Mouse (Mus musculus) midbrain, embryonic 14.5 days (tissue): ENCODE measurements around the gene Zfp408. TPM values are rescaled to one million over a fixed set of nuclear protein-coding genes. Genes with fewer than 3 reads are reported as not detected.

Experiments used
- ATAC-seq: fragments of 200-750 bp; cut with Nextera tagmentation; 2 replicates; pipeline ENCODE4 v1.8.0; 2017; ENCODE audit warnings: moderate number of reproducible peaks, moderate library complexity; ENCODE audit not compliant: low FRiP score, low TSS enrichment
- DNase-seq: peaks from one replicate; pipeline ENCODE4 v3.0.0-alpha.2; 2015
- H3K27ac ChIP-seq: fragments of 300-500 bp; sonication (generic); replicated peaks from 2 replicates; pipeline ENCODE4 v1.5.1; 2014; ENCODE audit warnings: mild to moderate bottlenecking, low read depth, low read length, moderate library complexity
- H3K27me3 ChIP-seq: fragments of 300-500 bp; sonication (generic); 2 replicates; pipeline ENCODE4 v1.6.1; 2014; ENCODE audit warnings: low read length, control low read depth, mixed read lengths; ENCODE audit not compliant: control insufficient read depth, insufficient read depth
- H3K36me3 ChIP-seq: fragments of 300-500 bp; sonication (generic); 2 replicates; pipeline ENCODE4 v1.6.1; 2014; ENCODE audit warnings: low read length, control low read depth; ENCODE audit not compliant: control insufficient read depth, insufficient read depth
- H3K4me1 ChIP-seq: fragments of 300-500 bp; sonication (generic); 2 replicates; pipeline ENCODE4 v1.6.1; 2014; ENCODE audit warnings: mild to moderate bottlenecking, antibody characterized with exemption, low read length, control low read depth; ENCODE audit not compliant: control insufficient read depth, insufficient read depth
- H3K4me2 ChIP-seq: fragments of 300-500 bp; sonication (generic); 2 replicates; pipeline ENCODE4 v1.6.1; 2014; ENCODE audit warnings: mild to moderate bottlenecking, low read length, moderate library complexity
- H3K4me3 ChIP-seq: fragments of 300-500 bp; sonication (generic); replicated peaks from 2 replicates; pipeline ENCODE4 v1.5.1; 2014; ENCODE audit warnings: low read depth, low read length
- H3K9ac ChIP-seq: fragments of 300-500 bp; sonication (generic); replicated peaks from 2 replicates; pipeline ENCODE4 v1.6.1; 2014; ENCODE audit warnings: mild to moderate bottlenecking, low read length, moderate library complexity
- H3K9me3 ChIP-seq: fragments of 300-500 bp; sonication (generic); 2 replicates; pipeline ENCODE4 v1.6.1; 2016; ENCODE audit warnings: low read length, control low read depth, mixed read lengths; ENCODE audit not compliant: control insufficient read depth
- WGBS: fragments of 180-500 bp; shearing (Covaris S2); extraction: QIAGEN DNeasy Blood & Tissue Kit; methylation state at CpG from one replicate; pipeline ENCODE4 v1.1.7; 2014; 5-methylcytosine and 5-hydroxymethylcytosine counted together
- polyA plus RNA-seq: library from polyadenylated mRNA; unstranded; fragments of >200 nt; fragmentation: Nextera tagmentation; extraction: Ambion mirVana; gene quantifications from 2 replicates; pipeline ENCODE4 v1.2.1, GENCODE M21; 2014

The Zfp408 gene
- polyA plus RNA-seq, 1 experiment from 2014 or later, result 8.3 TPM

DNA sequence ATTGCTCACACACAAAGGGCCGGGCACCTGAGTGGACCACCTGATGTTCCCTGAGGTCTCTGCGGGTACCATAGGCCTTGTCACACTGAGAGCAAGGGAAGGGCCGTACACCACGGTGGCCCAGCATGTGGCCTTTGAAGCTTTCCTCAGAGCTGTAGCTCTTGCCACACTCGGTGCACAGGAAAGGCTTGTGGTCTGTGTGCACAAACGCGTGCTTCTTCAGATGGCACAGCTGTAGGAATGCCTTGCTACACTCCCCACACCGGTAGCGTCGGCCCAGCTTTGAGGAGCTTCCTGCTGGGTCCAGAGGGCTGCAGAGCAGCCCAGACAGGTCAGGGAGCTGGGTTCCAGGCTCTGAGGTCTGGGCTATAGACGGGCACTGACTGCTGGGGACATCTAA is 3.8 kb downstream of the Zfp408 start:
- Histone ChIP-seq H3K27me3 (no peaks in the 10 kb centered on the region), H3K9me3 (no peaks in the 10 kb centered on the region), H3K4me1 (peaks cover 10% of the 10 kb centered on the region), H3K4me3 (no peak overlapping the region), H3K36me3 (peaks cover 58% of the 10 kb centered on the region), H3K4me2 (no peak overlapping the region), H3K9ac (no peak overlapping the region), H3K27ac (no peak overlapping the region)
- no peak for DNase-seq
- no peak for ATAC-seq
- 93% methylated on average over 11 of the region's 11 CpGs for WGBS

DNA sequence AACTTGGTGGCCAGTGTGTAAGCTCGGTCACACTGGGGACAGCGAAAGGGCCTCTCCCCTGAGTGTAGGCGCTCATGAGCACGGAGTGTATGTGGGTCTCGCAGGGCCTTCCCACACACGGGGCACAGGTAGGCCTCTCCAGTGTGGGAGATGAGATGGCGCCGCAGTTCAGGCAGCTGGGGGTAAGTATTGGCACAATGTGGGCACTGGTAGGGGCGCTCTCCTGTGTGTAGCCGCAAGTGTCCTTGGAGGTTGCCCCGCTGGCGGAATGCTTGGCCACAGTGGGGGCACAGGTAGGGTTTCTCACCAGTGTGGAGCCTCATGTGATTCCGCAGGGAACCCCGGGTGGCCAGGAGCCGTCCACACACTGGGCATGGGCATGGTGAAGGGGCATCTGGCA is 4.2 kb downstream of the Zfp408 start:
- Histone ChIP-seq H3K27me3 (no peaks in the 10 kb centered on the region), H3K36me3 (peaks cover 58% of the 10 kb centered on the region)

DNA sequence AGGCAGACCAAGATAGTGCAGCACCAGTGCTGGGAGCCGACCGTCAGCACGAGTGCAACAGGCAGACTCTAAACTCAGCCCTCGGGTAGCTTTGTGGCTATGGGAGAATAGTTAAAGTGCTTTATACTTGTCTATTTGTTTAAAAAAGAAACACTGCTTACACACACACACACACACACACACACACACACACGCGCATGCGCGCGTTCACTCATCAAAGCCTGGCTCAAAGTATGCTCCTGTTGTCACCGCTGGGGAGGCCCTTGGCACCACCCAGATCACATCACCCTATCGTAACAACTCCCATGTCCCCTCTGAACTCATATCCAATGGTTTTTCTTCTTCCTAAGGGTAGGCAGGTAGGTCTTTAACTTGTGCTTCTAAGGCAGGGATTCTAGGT is 5.6 kb downstream of the Zfp408 start:
- no peak overlapping the region for H3K27ac ChIP-seq
- ATAC-seq (no peak), DNase-seq (no peak)
- H3K4me1 ChIP-seq, result peaks cover 7% of the 10 kb centered on the region
- H3K27me3 ChIP-seq, result no peaks in the 10 kb centered on the region
- no peak overlapping the region for H3K4me2 ChIP-seq
- peaks cover 58% of the 10 kb centered on the region for H3K36me3 ChIP-seq
- H3K4me3 ChIP-seq, result no peak overlapping the region
- no peak overlapping the region for H3K9ac ChIP-seq
- H3K9me3 ChIP-seq, result no peaks in the 10 kb centered on the region
- WGBS, result 97% methylated on average over 11 of the region's 11 CpGs

More for the DNA sequence above, 4.2 kb downstream of the Zfp408 start:
- no peak for ATAC-seq
- H3K4me3 ChIP-seq, result no peak overlapping the region
- DNase-seq, result no peak
- peaks cover 7% of the 10 kb centered on the region for H3K4me1 ChIP-seq
- 98% methylated on average over 15 of the region's 15 CpGs for WGBS
- no peak overlapping the region for H3K27ac ChIP-seq
- no peak overlapping the region for H3K4me2 ChIP-seq
- H3K9ac ChIP-seq, result no peak overlapping the region
- no peaks in the 10 kb centered on the region for H3K9me3 ChIP-seq

DNA sequence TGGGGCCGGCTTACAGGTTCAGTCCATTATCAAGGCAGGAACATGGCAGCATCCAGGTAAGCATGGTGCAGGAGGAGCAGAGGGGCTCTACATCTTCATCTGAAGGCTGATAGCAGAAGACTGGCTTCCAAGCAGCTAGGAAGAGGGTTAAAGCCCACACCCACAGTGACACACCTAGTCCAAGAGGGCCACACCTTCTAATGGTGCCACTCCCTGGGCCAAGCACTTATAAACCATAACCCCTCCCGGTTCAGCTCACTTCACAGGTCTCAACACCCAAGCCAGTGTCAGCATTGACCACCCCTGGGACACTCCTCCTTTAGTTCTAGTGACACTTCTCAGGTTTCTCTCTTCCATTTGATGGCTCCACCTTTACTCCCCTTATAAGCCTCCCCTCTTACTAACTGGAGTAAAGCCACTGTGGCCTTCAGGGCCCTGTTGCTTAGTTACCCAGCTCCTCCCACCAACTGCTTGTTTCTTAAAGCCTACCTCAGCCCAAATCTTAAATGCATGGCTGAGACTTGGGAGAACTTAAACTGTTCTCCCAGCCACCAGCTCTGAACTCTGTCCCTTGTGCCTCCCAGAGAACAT is 6.7 kb downstream of the Zfp408 start:
- H3K4me3 ChIP-seq, result no peak overlapping the region
- 98% methylated on average over 2 of the region's 2 CpGs for WGBS
- H3K9ac ChIP-seq, result no peak overlapping the region
- H3K4me1 ChIP-seq, result no peaks in the 10 kb centered on the region
- H3K27me3 ChIP-seq, result no peaks in the 10 kb centered on the region
- no peak for ATAC-seq
- peaks cover 57% of the 10 kb centered on the region for H3K36me3 ChIP-seq
- H3K4me2 ChIP-seq, result no peak overlapping the region
- H3K9me3 ChIP-seq, result no peaks in the 10 kb centered on the region
- DNase-seq, result no peak
- no peak overlapping the region for H3K27ac ChIP-seq

DNA sequence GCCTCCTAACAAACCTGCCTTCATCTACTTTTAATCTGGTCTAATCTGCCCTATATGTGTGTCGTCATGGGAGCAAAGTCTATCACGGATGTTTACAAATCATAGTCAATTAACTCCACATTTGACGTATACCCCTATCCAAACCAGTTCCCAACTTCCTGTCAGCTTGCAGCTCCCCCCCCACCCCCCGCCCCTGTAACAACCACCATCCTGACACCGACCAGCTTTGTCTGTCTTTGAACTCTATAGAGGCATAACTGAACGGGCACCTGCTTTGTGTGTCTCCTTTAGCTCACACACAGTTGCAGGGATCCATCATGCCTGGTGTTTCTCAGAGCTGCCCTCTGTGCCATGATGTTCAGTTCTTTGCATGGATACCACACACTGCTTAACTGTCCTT is 10.7 kb downstream of the Zfp408 start:
- Histone ChIP-seq H3K9me3 (no peaks in the 10 kb centered on the region), H3K36me3 (peaks cover 18% of the 10 kb centered on the region), H3K9ac (no peak overlapping the region), H3K27me3 (no peaks in the 10 kb centered on the region), H3K4me3 (no peak overlapping the region), H3K4me2 (no peak overlapping the region), H3K4me1 (no peaks in the 10 kb centered on the region), H3K27ac (no peak overlapping the region)
- DNase-seq, result no peak
- ATAC-seq, result no peak
- whole genome bisulfite sequencing, result 77% methylated on average over 6 of the region's 6 CpGs

DNA sequence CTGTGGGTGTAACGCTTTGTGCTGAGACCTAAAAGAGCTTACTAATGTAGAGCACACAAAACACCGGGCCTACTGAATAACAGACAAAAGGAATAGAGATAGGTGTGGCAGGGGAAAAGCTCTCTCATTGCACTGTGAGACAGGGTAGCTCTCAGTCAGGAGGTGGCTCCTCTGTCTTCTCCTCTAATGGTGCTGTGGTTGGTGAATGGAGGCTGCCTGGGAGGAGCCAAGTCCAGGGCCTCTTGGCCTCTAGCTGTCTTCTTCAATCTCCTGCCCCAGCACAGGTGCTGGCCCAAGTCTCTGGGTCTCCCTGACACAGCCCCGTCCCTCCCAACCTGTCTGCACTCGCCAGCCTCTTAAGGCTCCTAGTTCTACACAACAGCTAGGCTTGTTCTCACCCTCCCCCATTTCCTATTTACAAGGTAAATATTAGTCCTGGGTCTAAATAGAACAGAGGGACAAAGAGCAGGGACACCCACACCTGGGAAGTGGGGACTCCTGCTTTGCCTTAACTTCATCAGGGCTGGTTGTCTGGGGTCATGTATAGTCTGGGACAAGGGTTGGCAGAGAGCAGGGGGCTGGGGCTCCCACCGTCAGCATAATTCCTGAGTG is 12.8 kb downstream of the Zfp408 start:
- no peak overlapping the region for H3K9ac ChIP-seq
- no peak for DNase-seq
- no peak overlapping the region for H3K27ac ChIP-seq
- H3K4me1 ChIP-seq, result no peaks in the 10 kb centered on the region
- no peaks in the 10 kb centered on the region for H3K27me3 ChIP-seq
- no peaks in the 10 kb centered on the region for H3K36me3 ChIP-seq
- 82% methylated on average over 5 of the region's 5 CpGs for WGBS
- no peak for ATAC-seq
- H3K4me2 ChIP-seq, result no peak overlapping the region
- no peaks in the 10 kb centered on the region for H3K9me3 ChIP-seq
- H3K4me3 ChIP-seq, result no peak overlapping the region

DNA sequence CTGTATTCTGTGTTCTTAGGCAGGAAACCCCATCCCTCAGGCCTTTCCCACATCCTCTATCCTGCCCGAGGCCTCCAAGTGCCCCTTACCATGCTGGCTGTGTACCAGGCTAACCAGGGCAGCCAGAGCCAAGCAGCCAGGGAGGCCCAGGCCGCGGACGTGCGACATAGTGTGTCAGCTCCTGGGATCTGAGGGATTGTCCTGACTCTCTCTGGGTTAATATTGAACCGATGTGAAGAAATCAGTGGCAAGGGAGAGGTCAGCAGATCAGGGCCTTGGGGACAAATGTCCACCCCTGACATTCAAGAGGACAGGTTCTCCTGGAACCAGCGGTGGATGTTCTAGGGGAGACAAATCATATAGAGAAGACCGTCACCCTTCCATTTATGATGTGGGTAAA is 13.4 kb downstream of the Zfp408 start, which contains the start of gene F2:
Gene F2, minus strand, starts transcription at position 186 of the 400 bp plus-strand sequence.
- Histone ChIP-seq H3K4me1 (no peaks in the 10 kb centered on the region), H3K4me2 (no peak within 1 kb of the TSS), H3K36me3 (no peaks in the 10 kb centered on the region), H3K27me3 (no peaks in the 10 kb centered on the region), H3K4me3 (no peak within 1 kb of the TSS), H3K9ac (no peak within 1 kb of the TSS), H3K27ac (no peak within 1 kb of the TSS), H3K9me3 (no peaks in the 10 kb centered on the region)
- ATAC-seq (no peak), DNase-seq (no peak)
- WGBS, result 90% methylated on average over 8 of the region's 8 CpGs

DNA sequence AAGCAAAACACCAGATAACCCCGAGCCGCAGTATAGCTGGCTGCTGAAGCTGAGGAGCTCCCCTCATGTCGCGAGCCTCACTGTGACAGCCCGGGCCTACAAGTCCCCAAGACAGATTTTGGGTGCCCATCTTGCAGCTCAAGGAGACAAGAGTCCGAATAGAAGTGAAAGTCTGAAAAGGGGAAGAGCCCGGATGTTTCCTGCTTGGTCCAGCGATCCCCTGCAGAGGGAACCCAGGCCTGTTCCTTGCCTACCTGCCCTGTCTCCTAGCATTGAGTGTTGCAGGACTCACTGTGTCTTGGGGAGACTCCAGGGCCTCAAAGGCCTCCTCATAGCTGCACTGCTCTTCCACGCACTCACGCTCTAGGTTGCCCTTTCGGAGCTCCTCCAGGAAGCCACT is 14.1 kb downstream of the Zfp408 start:
- no peaks in the 10 kb centered on the region for H3K36me3 ChIP-seq
- H3K27me3 ChIP-seq, result no peaks in the 10 kb centered on the region
- DNase-seq (no peak), ATAC-seq (no peak)
- no peak overlapping the region for H3K27ac ChIP-seq
- 84% methylated on average over 11 of the region's 11 CpGs for WGBS
- no peak overlapping the region for H3K9ac ChIP-seq
- H3K4me3 ChIP-seq, result no peak overlapping the region
- H3K4me2 ChIP-seq, result no peak overlapping the region
- H3K9me3 ChIP-seq, result no peaks in the 10 kb centered on the region
- H3K4me1 ChIP-seq, result no peaks in the 10 kb centered on the region

DNA sequence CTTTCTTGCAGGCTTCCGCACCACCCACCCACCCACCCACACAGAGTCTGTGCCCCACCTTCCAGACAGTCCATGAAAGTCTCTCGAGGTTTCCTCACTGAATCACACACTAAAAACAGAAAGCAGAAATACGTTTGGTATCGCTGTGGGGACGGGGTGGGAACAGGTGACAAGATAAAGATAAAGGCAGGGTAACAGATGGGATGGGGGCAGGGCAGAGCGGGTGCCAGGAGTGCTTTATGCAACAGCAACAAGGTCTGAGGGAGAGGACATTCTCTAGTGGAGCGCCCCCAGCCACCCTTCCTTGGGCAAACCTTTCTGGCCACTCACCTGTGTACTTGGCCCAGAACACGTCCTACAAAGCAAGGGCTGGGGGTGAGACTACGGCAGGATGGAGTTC is 14.8 kb downstream of the Zfp408 start:
- no peaks in the 10 kb centered on the region for H3K36me3 ChIP-seq
- ATAC-seq, result no peak
- WGBS, result 86% methylated on average over 9 of the region's 9 CpGs

More for the DNA sequence above, 14.8 kb downstream of the Zfp408 start:
- DNase-seq, result no peak
- H3K9me3 ChIP-seq, result no peaks in the 10 kb centered on the region
- no peak overlapping the region for H3K4me2 ChIP-seq
- H3K27me3 ChIP-seq, result no peaks in the 10 kb centered on the region
- H3K4me1 ChIP-seq, result no peaks in the 10 kb centered on the region
- no peak overlapping the region for H3K27ac ChIP-seq
- H3K4me3 ChIP-seq, result no peak overlapping the region
- H3K9ac ChIP-seq, result no peak overlapping the region
